Mouse (Mus musculus) stomach, embryonic 16.5 days (tissue): ENCODE data around the gene Rab11fip3. TPM values are rescaled to one million over a fixed set of nuclear protein-coding genes. Genes with fewer than 3 reads are reported as not detected.
"Not testable (repeated sequence)": the region's sequence is repeated elsewhere in the genome, so short reads cannot be mapped to it uniquely, and the experiment has no call there.

Source experiments
- ATAC-seq: fragments of 200-750 bp; cut with Nextera tagmentation; 2 replicates; pipeline ENCODE4 v1.8.0; 2017; ENCODE audit warnings: moderate number of reproducible peaks, moderate TSS enrichment; ENCODE audit not compliant: insufficient read depth, low FRiP score
- H3K27ac ChIP-seq: fragments of 300-500 bp; sonication (generic); 2 replicates; pipeline ENCODE4 v1.5.1; 2014; ENCODE audit warnings: low read length
- H3K27me3 ChIP-seq: fragments of 300-500 bp; sonication (generic); 2 replicates; pipeline ENCODE4 v1.6.1; 2014; ENCODE audit warnings: low read length, control low read depth, mixed read lengths; ENCODE audit not compliant: control insufficient read depth, insufficient read depth
- H3K36me3 ChIP-seq: fragments of 300-500 bp; sonication (generic); 2 replicates; pipeline ENCODE4 v1.6.1; 2014; ENCODE audit warnings: low read length; ENCODE audit not compliant: control insufficient read depth, insufficient read depth
- H3K4me1 ChIP-seq: fragments of 300-500 bp; sonication (generic); 2 replicates; pipeline ENCODE4 v1.6.1; 2014; ENCODE audit warnings: low read length, control low read depth, mixed read lengths; ENCODE audit not compliant: control insufficient read depth, insufficient read depth
- H3K4me2 ChIP-seq: fragments of 300-500 bp; sonication (generic); 2 replicates; pipeline ENCODE4 v1.6.1; 2014; ENCODE audit warnings: low read depth, low read length, mixed read lengths
- H3K4me3 ChIP-seq: fragments of 300-500 bp; sonication (generic); replicated peaks from 2 replicates; pipeline ENCODE4 v1.5.1; 2014; ENCODE audit warnings: mild to moderate bottlenecking, low read length
- H3K9ac ChIP-seq: fragments of 300-500 bp; sonication (generic); 2 replicates; pipeline ENCODE4 v1.6.1; 2014; ENCODE audit warnings: low read length
- H3K9me3 ChIP-seq: fragments of 300-500 bp; sonication (generic); replicated peaks from 2 replicates; pipeline ENCODE4 v1.6.1; 2016; ENCODE audit warnings: low read length, control low read depth; ENCODE audit not compliant: control insufficient read depth
- WGBS: fragments of 180-500 bp; shearing (Covaris S2); extraction: QIAGEN DNeasy Blood & Tissue Kit; methylation state at CpG from one replicate; pipeline ENCODE4 v1.1.7; 2014; 5-methylcytosine and 5-hydroxymethylcytosine counted together
- polyA plus RNA-seq: library from polyadenylated mRNA; unstranded; fragments of >200 nt; fragmentation: Nextera tagmentation; extraction: Ambion mirVana; gene quantifications from 2 replicates; pipeline ENCODE4 v1.2.1, GENCODE M21; 2015

Gene Rab11fip3
- polyA plus RNA-seq, 1 experiment from 2014 or later: 6.9 TPM

- Histone ChIP-seq H3K4me2 (no peak overlapping the region), H3K36me3 (no peaks in the 10 kb centered on the region), H3K27ac (no peak overlapping the region), H3K27me3 (no peaks in the 10 kb centered on the region), H3K4me1 (peaks cover 12% of the 10 kb centered on the region), H3K9ac (no peak overlapping the region), H3K4me3 (no peak overlapping the region), H3K9me3 (no peaks in the 10 kb centered on the region)
- no peak for ATAC-seq
- whole genome bisulfite sequencing: 51% methylated on average over 10 of the region's 10 CpGs
Measured at GRCm38 (mm10) chr17:26046253-26046997, 22.9 kb downstream of the Rab11fip3 start.

- no peak overlapping the region for H3K4me2 ChIP-seq
- peak overlapping the region; percentile 55 for H3K9ac ChIP-seq
- H3K36me3 ChIP-seq: no peaks in the 10 kb centered on the region
- H3K27me3 ChIP-seq: no peaks in the 10 kb centered on the region
- H3K4me3 ChIP-seq: no peak overlapping the region
- 54% methylated on average over 4 of the region's 4 CpGs for WGBS
- no peaks in the 10 kb centered on the region for H3K9me3 ChIP-seq
- H3K4me1 ChIP-seq: peaks cover 12% of the 10 kb centered on the region
- H3K27ac ChIP-seq: no peak overlapping the region; the same call in 1 of the 2 replicates
- no peak for ATAC-seq
Measured at GRCm38 (mm10) chr17:26045285-26045684, 24.1 kb downstream of the Rab11fip3 start.

GRCm38 (mm10) chr17:26043249-26043636 lies 26.1 kb downstream of the Rab11fip3 start:
- 60% methylated on average over 5 of the region's 5 CpGs for WGBS
- no peaks in the 10 kb centered on the region for H3K27me3 ChIP-seq
- H3K4me2 ChIP-seq: no peak overlapping the region
- H3K4me3 ChIP-seq: no peak overlapping the region
- H3K36me3 ChIP-seq: no peaks in the 10 kb centered on the region
- H3K4me1 ChIP-seq: peaks cover 12% of the 10 kb centered on the region
- H3K9me3 ChIP-seq: no peaks in the 10 kb centered on the region
- H3K9ac ChIP-seq: no peak overlapping the region
- no peak overlapping the region for H3K27ac ChIP-seq
- ATAC-seq: peak; percentile 24; the same call in 1 of the 2 replicates

GRCm38 (mm10) chr17:26042599-26043248 lies 26.6 kb downstream of the Rab11fip3 start:
- H3K4me1 ChIP-seq: peaks cover 12% of the 10 kb centered on the region
- H3K4me3 ChIP-seq: no peak overlapping the region
- no peak for ATAC-seq
- no peak overlapping the region for H3K4me2 ChIP-seq
- H3K9ac ChIP-seq: no peak overlapping the region
- H3K9me3 ChIP-seq: no peaks in the 10 kb centered on the region
- H3K27ac ChIP-seq: no peak overlapping the region
- H3K27me3 ChIP-seq: no peaks in the 10 kb centered on the region
- no peaks in the 10 kb centered on the region for H3K36me3 ChIP-seq
- WGBS: 80% methylated on average over 13 of the region's 13 CpGs

GRCm38 (mm10) chr17:26041111-26041802 lies 28.1 kb downstream of the Rab11fip3 start:
- 49% methylated on average over 9 of the region's 9 CpGs for WGBS
- H3K4me3 ChIP-seq: no peak overlapping the region
- no peaks in the 10 kb centered on the region for H3K27me3 ChIP-seq
- 0 out of 2 replicates have a peak, but pooled peaks have one; percentile 50 for ATAC-seq
- H3K36me3 ChIP-seq: no peaks in the 10 kb centered on the region
- no peaks in the 10 kb centered on the region for H3K9me3 ChIP-seq
- no peak overlapping the region for H3K4me2 ChIP-seq
- H3K27ac ChIP-seq: no peak overlapping the region
- no peak overlapping the region for H3K9ac ChIP-seq
- H3K4me1 ChIP-seq: peaks cover 5% of the 10 kb centered on the region; the same call in 1 of the 2 replicates

GRCm38 (mm10) chr17:26040711-26041110 lies 28.6 kb downstream of the Rab11fip3 start:
- not testable (repeated sequence) for H3K9me3 ChIP-seq, H3K4me2 ChIP-seq, H3K4me3 ChIP-seq, ATAC-seq, H3K27ac ChIP-seq, H3K4me1 ChIP-seq, H3K27me3 ChIP-seq, H3K9ac ChIP-seq, H3K36me3 ChIP-seq
- WGBS: 85% methylated on average over 8 of the region's 8 CpGs

- Histone ChIP-seq H3K9me3 (no peaks in the 10 kb centered on the region), H3K36me3 (no peaks in the 10 kb centered on the region), H3K4me3 (no peak overlapping the region), H3K27me3 (no peaks in the 10 kb centered on the region), H3K4me2 (no peak overlapping the region), H3K27ac (no peak overlapping the region), H3K4me1 (no peaks in the 10 kb centered on the region), H3K9ac (no peak overlapping the region)
- no peak for ATAC-seq
- 73% methylated on average over 6 of the region's 6 CpGs for WGBS
Measured at GRCm38 (mm10) chr17:26032037-26032436, 37.3 kb downstream of the Rab11fip3 start.

GRCm38 (mm10) chr17:26031583-26031982 lies 37.8 kb downstream of the Rab11fip3 start:
- no peak overlapping the region for H3K27ac ChIP-seq
- H3K4me3 ChIP-seq: no peak overlapping the region
- no peaks in the 10 kb centered on the region for H3K27me3 ChIP-seq
- no peak for ATAC-seq
- no peak overlapping the region for H3K4me2 ChIP-seq
- 89% methylated on average over 5 of the region's 5 CpGs for WGBS
- H3K9me3 ChIP-seq: no peaks in the 10 kb centered on the region
- no peak overlapping the region for H3K9ac ChIP-seq
- no peaks in the 10 kb centered on the region for H3K4me1 ChIP-seq
- H3K36me3 ChIP-seq: no peaks in the 10 kb centered on the region

- Histone ChIP-seq H3K36me3 (no peaks in the 10 kb centered on the region), H3K27ac (no peak overlapping the region), H3K27me3 (no peaks in the 10 kb centered on the region), H3K4me1 (no peaks in the 10 kb centered on the region), H3K9me3 (no peaks in the 10 kb centered on the region), H3K9ac (no peak overlapping the region), H3K4me2 (no peak overlapping the region), H3K4me3 (no peak overlapping the region)
- 93% methylated on average over 4 of the region's 4 CpGs for WGBS
- no peak for ATAC-seq
Measured at GRCm38 (mm10) chr17:26028261-26028660, 41.1 kb downstream of the Rab11fip3 start.
